In genomic region chr11:85524841-85525500, GRCm38 (mm10) we compare ENCODE assay signal across 9 mouse cellular contexts.
DNase-seq lines count a peak whose midpoint lies in the region; ATAC-seq lines count a peak whose summit lies in the region.
"Had no signal": no experiment of that assay in that cellular context is flagged by ENCODE, and none has a peak within 500 bp of the region (broad histone marks: within the 10 kb centered on the region; RNA-seq: fewer than 3 reads in every experiment).

No protein-coding gene starts in this region.

- peaks cover 9% of the 10 kb centered on the region for H3K4me1 ChIP-seq in hindbrain, embryonic 16.5 days (ENCODE audit: control insufficient read depth, insufficient read depth, low read depth, low read length)
- peaks cover 21% of the 10 kb centered on the region for H3K4me1 ChIP-seq in limb, embryonic 11.5 days (ENCODE audit: control insufficient read depth, insufficient read depth, low read length)
- H3K4me1 ChIP-seq in midbrain, embryonic 10.5 days: peaks cover 45% of the 10 kb centered on the region

- H3K9ac ChIP-seq in hindbrain, embryonic 16.5 days (ENCODE audit: low read depth, low read length): no peak overlapping the region; the same call in 1 of the 2 replicates
- H3K9ac ChIP-seq in limb, embryonic 11.5 days (ENCODE audit: low read length): no peak overlapping the region

- H3K9me3 ChIP-seq in hindbrain, embryonic 16.5 days (ENCODE audit: control insufficient read depth, low read length): no peaks in the 10 kb centered on the region
- no peaks in the 10 kb centered on the region for H3K9me3 ChIP-seq in limb, embryonic 11.5 days (ENCODE audit: control insufficient read depth, low read length)
- H3K9me3 ChIP-seq in midbrain, embryonic 10.5 days (replicated peaks): no peaks in the 10 kb centered on the region
- H3K9me3 ChIP-seq: G1E had no signal

- no peak overlapping the region; the same call in 1 of the 2 replicates for H3K27ac ChIP-seq in hindbrain, embryonic 16.5 days (ENCODE audit: low read depth, low read length)
- no peak overlapping the region for H3K27ac ChIP-seq in limb, embryonic 11.5 days (replicated peaks; ENCODE audit: low read depth, low read length)
- H3K27ac ChIP-seq in midbrain, embryonic 10.5 days (replicated peaks): peak overlapping the region; percentile 52; the same call in 1 of the 2 replicates

- 11% methylated on average over 16 of the region's 16 CpGs for WGBS in hindbrain, embryonic 16.5 days
- 25% methylated on average over 16 of the region's 16 CpGs for WGBS in limb, embryonic 11.5 days
- WGBS in midbrain, embryonic 10.5 days: 16% methylated on average over 16 of the region's 16 CpGs

- no peak for ATAC-seq in hindbrain, embryonic 16.5 days
- no peak for ATAC-seq in limb, embryonic 11.5 days (ENCODE audit: insufficient number of reproducible peaks, low FRiP score, low TSS enrichment, low read depth)
- no peak for ATAC-seq in activated CD4-positive, CD25-positive, alpha-beta regulatory T cell, adult 4 months

- H3K27me3 ChIP-seq in hindbrain, embryonic 16.5 days (replicated peaks; ENCODE audit: control insufficient read depth, insufficient read depth, low read length): peaks cover 8% of the 10 kb centered on the region
- peaks cover 7% of the 10 kb centered on the region; the same call in 1 of the 2 replicates for H3K27me3 ChIP-seq in limb, embryonic 11.5 days (ENCODE audit: control insufficient read depth, insufficient read depth, low read length)
- H3K27me3 ChIP-seq in midbrain, embryonic 10.5 days (ENCODE audit: low read depth, poor library complexity, severe bottlenecking): peaks cover 88% of the 10 kb centered on the region

- H3K4me2 ChIP-seq in hindbrain, embryonic 16.5 days (ENCODE audit: low read length): peak overlapping the region; percentile 78
- peak overlapping the region; percentile 31; the same call in 1 of the 2 replicates for H3K4me2 ChIP-seq in limb, embryonic 11.5 days (ENCODE audit: low read depth, severe bottlenecking)

- H3K4me3 ChIP-seq in hindbrain, embryonic 16.5 days (ENCODE audit: low read length): no peak overlapping the region
- no peak overlapping the region for H3K4me3 ChIP-seq in limb, embryonic 11.5 days (ENCODE audit: low read depth, low read length)
- peak overlapping the region; percentile 39 for H3K4me3 ChIP-seq in midbrain, embryonic 10.5 days

- H3K36me3 ChIP-seq in hindbrain, embryonic 16.5 days (ENCODE audit: control insufficient read depth, insufficient read depth, low read length): no peaks in the 10 kb centered on the region
- no peaks in the 10 kb centered on the region for H3K36me3 ChIP-seq in limb, embryonic 11.5 days (ENCODE audit: control insufficient read depth, insufficient read depth, low read length)
- no peaks in the 10 kb centered on the region for H3K36me3 ChIP-seq in midbrain, embryonic 10.5 days
- H3K36me3 ChIP-seq: G1E had no signal

- intact Hi-C loops in gastrocnemius, postnatal 36 days (cut with DNase I): no loop called here

- peak; percentile 30 to 34 for DNase-seq in left cerebral cortex, adult 18-20 months (ENCODE audit: low spot score in 2 of 2)
- DNase-seq in left cerebral cortex, adult 11 months (ENCODE audit: low spot score): no peak
- DNase-seq in gastrocnemius, postnatal 36 days: peak; percentile 28 to 52
- DNase-seq in limb, embryonic 11.5 days (ENCODE audit: low spot score): peak; percentile 44
- DNase-seq in midbrain, embryonic 10.5 days (ENCODE audit: low spot score): peak; percentile 37
- peak; percentile 55 for DNase-seq in testis, postnatal 10 days (ENCODE audit: low spot score)
